ENCODE assay signal across 8 mouse cellular contexts in the genomic region with DNA sequence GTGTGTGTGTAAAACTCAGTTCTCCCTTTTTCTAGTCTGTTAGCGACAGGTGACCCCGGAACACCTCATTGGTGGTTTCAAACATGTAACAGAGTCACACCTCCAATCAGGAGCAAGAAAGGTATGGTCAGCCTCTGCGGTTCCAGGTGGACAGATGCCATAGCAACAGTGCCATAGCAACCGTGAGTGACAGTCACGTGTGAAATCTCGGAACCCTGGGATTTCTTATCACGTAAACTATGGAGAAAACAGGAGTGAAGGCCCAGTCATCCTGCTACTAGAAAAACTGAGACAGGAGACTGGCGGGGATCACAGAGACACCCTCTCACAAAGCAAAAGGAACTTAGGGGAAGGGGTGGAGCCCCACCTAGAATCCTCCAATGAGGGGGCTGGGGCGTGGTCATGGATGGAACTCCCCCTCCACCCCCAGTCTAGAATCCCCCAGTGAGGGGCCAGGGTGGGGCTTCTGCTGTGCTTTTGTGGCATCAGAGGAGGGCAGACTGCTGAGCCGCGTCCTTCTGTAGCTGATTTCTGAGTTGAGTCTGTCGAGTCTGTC. TPM values are rescaled to one million over a fixed set of nuclear protein-coding genes. Genes with fewer than 3 reads are reported as not detected.
DNase-seq lines count a peak whose midpoint lies in the region; ATAC-seq and TF ChIP-seq lines count a peak whose summit lies in the region.

No protein-coding gene starts in this region.

- peak; percentile 25 to 59 for ATAC-seq in hematopoietic stem cell, adult 5-6 weeks (replicated peaks in 1 of 2; ENCODE audit: insufficient read depth in 1 of 2, low FRiP score in 2 of 2, low TSS enrichment in 1 of 2, low read depth in 1 of 2, poor library complexity in 2 of 2, severe bottlenecking in 2 of 2)
- peak; percentile 73 for ATAC-seq in midbrain, embryonic 13.5 days

- H3K9ac ChIP-seq in midbrain, embryonic 13.5 days (replicated peaks): 0 out of 2 replicates have a peak overlapping the region, but pooled peaks have one; percentile 21

- no peak overlapping the region for H3K4me3 ChIP-seq in left cerebral cortex, adult 2 months
- peak overlapping the region; percentile 23 for H3K4me3 ChIP-seq in midbrain, embryonic 13.5 days (replicated peaks)

- peak overlapping the region; percentile 35 for H3K4me2 ChIP-seq in midbrain, embryonic 13.5 days (replicated peaks)

- TF ChIP-seq CTCF in left cerebral cortex, adult 2 months (IDR thresholded peaks at IDR 0.05): no peak

- H3K4me1 ChIP-seq in midbrain, embryonic 13.5 days (replicated peaks): peaks cover 12% of the 10 kb centered on the region

- WGBS in midbrain, embryonic 13.5 days: 7% methylated on average over 12 of the region's 12 CpGs

- H3K27me3 ChIP-seq in midbrain, embryonic 13.5 days: peaks cover 10% of the 10 kb centered on the region; the same call in 1 of the 2 replicates

- H3K9me3 ChIP-seq in midbrain, embryonic 13.5 days: no peaks in the 10 kb centered on the region

- peak; percentile 57 for DNase-seq in right cerebral cortex, adult 18-20 months
- DNase-seq in right cerebral cortex, postnatal 4 days: no peak
- DNase-seq in cerebellum, adult 9-10 months: peak; percentile 83
- DNase-seq in left cerebral cortex, adult 2 months (ENCODE audit: extremely low spot score in 1 of 2, low spot score in 2 of 2): peak; percentile 43 to 54
- DNase-seq in telencephalon, adult 2 months (ENCODE audit: low read depth, low spot score): peak; percentile 71
- DNase-seq in layer of hippocampus, postnatal 36 days: no peak

- intact Hi-C loops in left cerebral cortex, adult 2 months (cut with DNase I): loop anchor here (2.0 to 10.0 kb wide), 2 partner anchors 15 to 197 kb away; a partner anchor contains a TSS

- peak overlapping the region; percentile 47 for H3K27ac ChIP-seq in left cerebral cortex, adult 2 months
- H3K27ac ChIP-seq in midbrain, embryonic 13.5 days: 0 out of 2 replicates have a peak overlapping the region, but pooled peaks have one; percentile 1

- H3K36me3 ChIP-seq in midbrain, embryonic 13.5 days: no peaks in the 10 kb centered on the region

RNA-seq across cellular contexts. Expression of a gene that starts 15.2 kb away (rescaled TPM):
- total RNA-seq in hematopoietic stem cell, adult 5-6 weeks (2017): not detected in 2 replicates
- 10 to 100 TPM; 27.3 to 37.9 TPM for total RNA-seq in left cerebral cortex, adult 2 months (2021)
- polyA plus RNA-seq in midbrain, embryonic 13.5 days (2015; fragmentation: Nextera tagmentation; extraction: Ambion mirVana): 0.96 and 1.3 TPM in 2 replicates
- 10 to 100 TPM; 23.2 to 23.4 TPM for total RNA-seq in layer of hippocampus, postnatal 36 days (2021)

RNA-seq across cellular contexts. Expression of a gene that starts 16.0 kb away (rescaled TPM):
- 8.8 and 9.9 TPM in 2 replicates for total RNA-seq in hematopoietic stem cell, adult 5-6 weeks (2017)
- total RNA-seq in left cerebral cortex, adult 2 months (2021): 10 to 100 TPM; 19.2 to 20.6 TPM
- 15.9 and 18.6 TPM in 2 replicates for polyA plus RNA-seq in midbrain, embryonic 13.5 days (2015; fragmentation: Nextera tagmentation; extraction: Ambion mirVana)
- 10 to 100 TPM; 18.2 to 18.4 TPM for total RNA-seq in layer of hippocampus, postnatal 36 days (2021)

RNA-seq across cellular contexts. Expression of a gene that starts 23.3 kb away (rescaled TPM):
- 0.25 and 0.40 TPM in 2 replicates for total RNA-seq in hematopoietic stem cell, adult 5-6 weeks (2017)
- 10 to 100 TPM in 1 of 2 experiments, 1 to 10 TPM in 1; 7.9 to 11.1 TPM for total RNA-seq in left cerebral cortex, adult 2 months (2021)
- 0.39 and 0.61 TPM in 2 replicates for polyA plus RNA-seq in midbrain, embryonic 13.5 days (2015; fragmentation: Nextera tagmentation; extraction: Ambion mirVana)
- total RNA-seq in layer of hippocampus, postnatal 36 days (2021): 1 to 10 TPM; 4.9 to 5.2 TPM

RNA-seq across cellular contexts. Expression of a gene that starts 27.9 kb away (rescaled TPM):
- 40.6 and 89.6 TPM in 2 replicates for total RNA-seq in hematopoietic stem cell, adult 5-6 weeks (2017)
- total RNA-seq in left cerebral cortex, adult 2 months (2021): 100 to 1,000 TPM; 139 to 150 TPM
- polyA plus RNA-seq in midbrain, embryonic 13.5 days (2015; fragmentation: Nextera tagmentation; extraction: Ambion mirVana): 243 and 257 TPM in 2 replicates
- total RNA-seq in layer of hippocampus, postnatal 36 days (2021): 100 to 1,000 TPM; 148 to 156 TPM

RNA-seq across cellular contexts. Expression of a gene that starts 35.1 kb away (rescaled TPM):
- total RNA-seq in hematopoietic stem cell, adult 5-6 weeks (2017): 94.4 and 127 TPM in 2 replicates
- total RNA-seq in left cerebral cortex, adult 2 months (2021): 100 to 1,000 TPM; 373 to 394 TPM
- polyA plus RNA-seq in midbrain, embryonic 13.5 days (2015; fragmentation: Nextera tagmentation; extraction: Ambion mirVana): 518 and 572 TPM in 2 replicates
- total RNA-seq in layer of hippocampus, postnatal 36 days (2021): 100 to 1,000 TPM; 443 to 467 TPM

Comparison
In these comparisons a context has a peak if more than half of its experiments do, and no peak if none do; other contexts are left out.
1. DNase-seq: peak in right cerebral cortex, adult 18-20 months (single experiment), cerebellum, adult 9-10 months (single experiment), left cerebral cortex, adult 2 months (2 of 2) and telencephalon, adult 2 months (single experiment); none in right cerebral cortex, postnatal 4 days (single experiment) and layer of hippocampus, postnatal 36 days (0 of 2).
2. RNA of a gene that starts 15.2 kb away (total RNA-seq): 27.3 to 37.9 TPM in left cerebral cortex, adult 2 months and 23.2 to 23.4 TPM in layer of hippocampus, postnatal 36 days; not detected in hematopoietic stem cell, adult 5-6 weeks; every median in the first group is over 10 times any median in the second.